Mouse (Mus musculus) thymus, adult 2 months (tissue): ENCODE data around the gene Clock. TPM values are rescaled to one million over a fixed set of nuclear protein-coding genes. Genes with fewer than 3 reads are reported as not detected.

ENCODE experiments used
- DNase-seq: peaks from one replicate; pipeline ENCODE4 v3.0.0; 2021
- H3K27ac ChIP-seq: fragments of 200-500 bp; 2 replicates; pipeline ENCODE4 v1.5.1; 2012; ENCODE audit warnings: low read length, control low read depth; ENCODE audit not compliant: control insufficient read depth, insufficient read depth
- H3K27me3 ChIP-seq: fragments of 200-500 bp; 2 replicates; pipeline ENCODE4 v1.6.1; 2012; ENCODE audit warnings: mild to moderate bottlenecking, low read length, moderate library complexity, mixed read lengths; ENCODE audit not compliant: control insufficient read depth, insufficient read depth
- H3K36me3 ChIP-seq: fragments of 200-500 bp; 2 replicates; pipeline ENCODE4 v1.6.1; 2012; ENCODE audit warnings: mild to moderate bottlenecking, low read length, moderate library complexity; ENCODE audit not compliant: control insufficient read depth, insufficient read depth
- H3K4me1 ChIP-seq: fragments of 200-500 bp; replicated peaks from 2 replicates; pipeline ENCODE4 v1.6.1; 2012; ENCODE audit warnings: low read length; ENCODE audit not compliant: control insufficient read depth, insufficient read depth
- H3K4me3 ChIP-seq: fragments of 200-500 bp; 2 replicates; pipeline ENCODE4 v1.5.1; 2012; ENCODE audit warnings: mild to moderate bottlenecking, low read length, control low read depth, moderate library complexity; ENCODE audit not compliant: control insufficient read depth, insufficient read depth
- CTCF ChIP-seq: fragments of 200-500 bp; IDR thresholded peaks from 2 replicates; pipeline ENCODE4 v1.5.1; 2012; ENCODE audit warnings: mild to moderate bottlenecking, control low read depth, low read length, moderate library complexity, borderline replicate concordance; ENCODE audit not compliant: control insufficient read depth, poor library complexity, insufficient read depth; ENCODE audit errors: extremely low read depth
- POLR2A ChIP-seq: fragments of 200-500 bp; IDR thresholded peaks from 2 replicates; pipeline ENCODE4 v1.6.1; 2012; ENCODE audit warnings: mild to moderate bottlenecking, low read length, control low read depth, moderate library complexity; ENCODE audit not compliant: control insufficient read depth, poor library complexity, insufficient read depth; ENCODE audit errors: extremely low read depth
- WGBS: fragments of 180-500 bp; shearing (Covaris S2); methylation state at CpG from one replicate; pipeline ENCODE4 v1.1.7; 2018; 5-methylcytosine and 5-hydroxymethylcytosine counted together
- polyA plus RNA-seq: library from polyadenylated mRNA; depleted of rRNA; stranded (reverse); fragments of >200 nt; gene quantifications from 2 replicates; pipeline ENCODE4 v1.2.3, GENCODE M21; 2012

The Clock gene
- polyA plus RNA-seq, 1 experiment: 7.7 TPM

DNA sequence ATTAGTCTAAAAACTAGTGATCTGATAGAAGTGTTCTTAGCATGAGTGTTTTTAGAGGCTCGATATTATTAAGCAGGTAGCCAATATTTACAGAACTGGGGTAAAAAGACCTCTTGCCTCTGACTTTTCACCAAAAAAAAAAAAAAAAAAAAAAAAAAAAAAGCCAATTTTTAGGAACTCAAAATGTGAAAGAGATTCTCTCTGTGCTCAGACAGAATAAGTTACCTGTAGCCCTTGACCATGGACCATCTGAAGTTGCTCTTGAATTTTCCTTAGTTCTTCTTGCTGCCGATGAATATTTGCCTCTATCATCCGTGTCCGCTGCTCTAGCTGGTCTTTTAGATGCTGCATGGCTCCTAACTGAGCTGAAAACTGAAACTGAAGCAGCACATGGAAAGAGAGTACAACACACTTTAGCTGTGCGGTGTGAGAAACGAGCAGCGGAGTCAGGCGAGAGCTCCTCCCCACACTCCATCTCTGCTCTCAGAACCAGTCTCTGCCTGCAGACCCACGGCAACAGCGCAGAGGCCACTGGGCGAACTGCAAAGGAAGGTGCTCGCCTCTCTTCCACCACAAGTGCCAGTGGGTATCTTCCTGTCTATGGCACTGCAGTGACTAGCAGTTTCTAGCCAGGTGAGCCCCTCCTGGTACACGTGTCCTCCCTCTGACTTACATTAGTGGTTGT, 73.3 kb downstream of the Clock start:
- Histone ChIP-seq H3K27ac (no peak overlapping the region), H3K4me1 (no peaks in the 10 kb centered on the region), H3K36me3 (no peaks in the 10 kb centered on the region), H3K27me3 (no peaks in the 10 kb centered on the region), H3K4me3 (no peak overlapping the region)
- WGBS: 96% methylated on average over 13 of the region's 13 CpGs
- no peak for DNase-seq
- TF ChIP-seq CTCF: no peak
- no peak for TF ChIP-seq POLR2A

DNA sequence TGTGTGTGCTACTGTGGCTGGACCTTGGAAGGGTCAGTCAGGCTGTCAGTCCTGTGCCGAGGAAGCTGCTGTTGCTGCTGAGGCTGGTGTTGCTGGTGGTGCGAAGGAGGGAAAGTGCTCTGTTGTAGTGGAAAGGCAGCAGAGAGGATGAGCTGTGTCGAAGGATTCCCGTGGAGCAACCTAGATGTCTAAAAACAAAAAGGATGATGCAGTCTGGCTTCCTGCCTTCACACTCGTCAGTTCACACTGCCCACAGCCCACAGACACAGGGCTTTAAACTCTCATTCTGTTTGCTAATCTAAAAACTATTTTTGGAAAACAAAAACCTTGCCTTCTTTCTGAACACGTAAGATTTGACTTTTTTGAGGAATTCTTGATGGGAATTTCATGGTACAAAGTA, 87.9 kb downstream of the Clock start:
- Histone ChIP-seq H3K27ac (no peak overlapping the region), H3K36me3 (no peaks in the 10 kb centered on the region), H3K27me3 (no peaks in the 10 kb centered on the region), H3K4me1 (no peaks in the 10 kb centered on the region), H3K4me3 (no peak overlapping the region)
- WGBS: 81% methylated on average over 6 of the region's 6 CpGs
- TF ChIP-seq POLR2A (no peak), CTCF (no peak)
- DNase-seq: no peak

DNA sequence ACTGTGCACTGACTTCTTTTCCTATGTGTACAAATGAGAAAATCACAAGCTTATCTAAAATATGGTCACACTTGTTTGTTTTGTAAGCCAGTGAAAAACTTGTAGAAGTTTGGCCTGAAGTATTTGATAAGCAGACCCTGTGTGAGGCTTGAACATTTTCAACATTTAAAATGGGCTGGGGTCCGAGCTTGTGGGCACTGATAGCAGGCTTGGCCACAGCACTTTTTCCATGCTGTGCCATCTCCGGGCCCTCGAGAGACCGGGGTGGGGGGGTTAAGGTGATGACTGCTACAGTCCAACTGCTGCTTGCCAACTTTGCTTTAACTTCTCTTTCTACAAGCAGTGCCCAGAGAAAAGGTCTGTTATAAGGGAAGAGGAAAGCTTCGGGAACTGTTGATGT, 96.5 kb downstream of the Clock start:
- WGBS: 97% methylated on average over 5 of the region's 5 CpGs
- Histone ChIP-seq H3K36me3 (peaks cover 53% of the 10 kb centered on the region), H3K27ac (no peak overlapping the region), H3K4me3 (no peak overlapping the region), H3K4me1 (no peaks in the 10 kb centered on the region), H3K27me3 (no peaks in the 10 kb centered on the region)
- TF ChIP-seq POLR2A: no peak
- TF ChIP-seq CTCF: no peak
- DNase-seq: no peak

DNA sequence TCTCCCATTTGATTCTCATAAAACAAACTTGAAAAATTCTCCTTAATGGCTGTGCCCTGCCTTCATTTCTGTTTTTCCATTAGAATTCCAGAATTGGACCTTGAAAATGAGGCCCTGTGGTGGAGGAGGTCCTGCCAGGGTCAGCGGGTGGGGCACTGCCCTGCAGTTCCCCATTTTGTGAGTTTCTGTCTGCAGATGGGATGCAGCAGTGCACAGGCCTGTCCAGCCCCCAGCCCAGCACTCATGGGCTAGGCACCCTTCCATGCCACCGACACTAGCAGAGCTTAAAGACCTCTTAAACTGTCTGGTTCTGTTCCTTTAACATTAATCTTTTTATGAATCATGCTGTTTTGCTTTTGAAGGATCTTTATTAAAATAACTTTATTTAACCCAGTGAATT, 98.7 kb downstream of the Clock start:
- DNase-seq: no peak
- Histone ChIP-seq H3K27ac (no peak overlapping the region), H3K4me3 (no peak overlapping the region), H3K27me3 (no peaks in the 10 kb centered on the region), H3K4me1 (no peaks in the 10 kb centered on the region), H3K36me3 (peaks cover 50% of the 10 kb centered on the region)
- 95% methylated on average over 2 of the region's 2 CpGs for WGBS
- TF ChIP-seq POLR2A (no peak), CTCF (no peak)

DNA sequence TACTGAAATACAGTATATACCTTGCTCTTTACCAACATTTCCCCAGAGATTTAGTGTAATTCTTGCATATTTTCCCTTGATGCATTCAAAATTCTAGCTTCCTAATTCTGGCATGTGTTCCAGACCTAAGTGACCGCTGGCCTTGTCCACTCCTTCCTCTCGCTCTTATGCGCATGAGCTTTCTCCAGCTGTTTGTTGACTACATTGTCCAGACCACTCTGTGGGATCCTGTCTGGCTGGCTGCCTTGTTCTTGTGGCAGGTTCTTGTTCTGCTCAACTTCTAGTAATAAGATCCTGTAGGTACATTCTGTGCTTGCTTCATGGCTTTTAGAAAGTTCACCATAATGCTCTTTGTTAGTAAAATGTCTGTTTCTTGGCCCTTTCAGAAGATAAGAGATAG, 101.4 kb downstream of the Clock start:
- H3K4me3 ChIP-seq: no peak overlapping the region
- H3K27me3 ChIP-seq: no peaks in the 10 kb centered on the region
- H3K4me1 ChIP-seq: no peaks in the 10 kb centered on the region
- DNase-seq: no peak
- 95% methylated on average over 3 of the region's 3 CpGs for WGBS
- TF ChIP-seq POLR2A (no peak), CTCF (no peak)
- no peak overlapping the region for H3K27ac ChIP-seq
- peaks cover 54% of the 10 kb centered on the region for H3K36me3 ChIP-seq

DNA sequence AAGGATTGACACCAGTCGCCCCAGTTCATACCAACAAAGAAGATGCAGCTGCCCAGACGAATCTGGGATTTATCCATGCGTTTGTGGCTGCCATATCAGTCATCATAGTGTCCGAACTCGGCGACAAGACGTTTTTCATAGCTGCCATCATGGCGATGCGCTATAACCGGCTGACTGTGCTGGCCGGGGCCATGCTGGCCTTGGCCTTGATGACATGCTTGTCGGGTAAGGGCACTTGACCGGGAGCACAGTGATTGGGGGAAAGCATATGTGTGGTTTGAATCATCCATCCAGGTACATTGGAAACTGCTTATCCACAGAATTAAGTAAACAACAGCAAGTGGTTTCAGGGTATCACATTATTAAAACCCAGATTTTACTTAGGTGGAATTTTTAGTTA, 105.2 kb downstream of the Clock start:
- Histone ChIP-seq H3K4me3 (no peak overlapping the region), H3K27ac (no peak overlapping the region), H3K27me3 (no peaks in the 10 kb centered on the region), H3K36me3 (peaks cover 27% of the 10 kb centered on the region), H3K4me1 (no peaks in the 10 kb centered on the region)
- WGBS: 98% methylated on average over 13 of the region's 13 CpGs
- DNase-seq: no peak
- no peak for TF ChIP-seq POLR2A
- TF ChIP-seq CTCF: no peak

DNA sequence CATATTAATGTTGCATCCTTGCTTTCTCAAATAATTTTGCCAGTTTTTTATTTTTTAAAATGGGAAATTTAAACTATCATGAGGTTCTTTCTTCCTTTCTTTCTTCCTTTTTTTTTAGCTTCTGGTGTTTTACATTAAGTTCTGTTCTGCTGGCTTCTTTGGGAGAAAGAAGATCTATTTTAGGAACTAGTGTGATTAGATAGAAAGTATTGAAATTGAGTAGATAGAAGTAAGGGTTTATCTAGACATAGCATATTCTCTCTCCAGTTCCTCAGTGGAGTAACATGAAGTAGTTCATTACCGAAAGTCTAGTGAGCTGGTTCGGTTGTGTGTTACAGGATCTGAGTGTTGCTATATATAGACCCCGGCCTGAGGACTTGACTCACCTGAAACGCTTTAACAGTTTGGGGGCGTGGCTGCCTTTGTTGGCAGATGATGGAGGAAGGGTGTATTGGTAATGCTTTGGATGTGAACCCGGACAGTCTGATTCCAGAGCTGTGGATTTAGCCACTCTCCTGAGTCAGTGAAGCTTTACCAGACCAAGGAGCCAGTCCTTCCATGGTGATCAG, 110.1 kb downstream of the Clock start:
- no peak overlapping the region for H3K27ac ChIP-seq

More for the DNA sequence above, 110.1 kb downstream of the Clock start:
- Histone ChIP-seq H3K27me3 (no peaks in the 10 kb centered on the region), H3K4me1 (no peaks in the 10 kb centered on the region), H3K36me3 (peaks cover 7% of the 10 kb centered on the region; the same call in 1 of the 2 replicates), H3K4me3 (no peak overlapping the region)
- no peak for TF ChIP-seq CTCF
- no peak for TF ChIP-seq POLR2A
- no peak for DNase-seq
- 88% methylated on average over 6 of the region's 6 CpGs for WGBS
